Mouse (Mus musculus): Measurements from ENCODE around the gene Rhou.

Gene Rhou

DNA sequence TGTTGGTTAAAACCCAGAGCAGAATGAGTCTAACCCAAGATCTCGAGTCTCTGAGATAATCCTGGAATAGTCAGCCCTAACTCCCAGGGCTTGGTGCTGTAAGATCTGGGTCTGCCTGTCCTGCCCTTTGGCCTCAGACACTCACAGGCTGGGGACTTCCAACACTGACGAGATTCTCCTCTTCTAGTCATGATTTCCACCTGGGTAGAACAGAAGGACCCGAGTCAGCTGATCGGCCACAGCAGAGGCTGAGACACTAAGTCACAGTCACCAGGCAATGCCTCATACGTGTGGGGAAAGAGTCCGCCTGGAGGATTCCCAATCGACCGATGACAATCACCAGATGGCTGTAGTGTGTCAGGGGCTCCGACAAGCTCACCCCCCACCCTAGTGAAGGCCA, 42.4 kb downstream of the Rhou start:
- CTCF ChIA-PET, result no interaction called here

DNA sequence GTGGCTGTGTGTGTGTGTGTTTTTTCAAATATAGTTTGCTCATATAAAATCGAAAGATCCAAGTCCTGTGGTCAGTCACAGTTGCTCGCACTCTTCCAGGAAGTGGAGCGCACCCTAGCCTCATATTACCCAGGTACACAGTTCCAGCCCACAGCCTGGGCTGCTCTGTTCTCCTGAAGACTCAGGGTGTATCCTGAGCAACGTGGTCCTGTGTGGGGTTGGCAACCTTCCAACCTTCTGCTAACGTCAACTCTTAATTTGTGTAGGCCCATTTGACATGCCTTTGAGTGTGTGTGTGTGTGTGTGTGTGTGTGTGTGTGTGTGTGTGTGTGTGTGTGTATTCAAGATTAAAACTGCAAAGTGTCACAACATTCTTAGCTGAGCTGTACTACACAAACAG, 43.6 kb downstream of the Rhou start:
- CTCF ChIA-PET, result no interaction called here

DNA sequence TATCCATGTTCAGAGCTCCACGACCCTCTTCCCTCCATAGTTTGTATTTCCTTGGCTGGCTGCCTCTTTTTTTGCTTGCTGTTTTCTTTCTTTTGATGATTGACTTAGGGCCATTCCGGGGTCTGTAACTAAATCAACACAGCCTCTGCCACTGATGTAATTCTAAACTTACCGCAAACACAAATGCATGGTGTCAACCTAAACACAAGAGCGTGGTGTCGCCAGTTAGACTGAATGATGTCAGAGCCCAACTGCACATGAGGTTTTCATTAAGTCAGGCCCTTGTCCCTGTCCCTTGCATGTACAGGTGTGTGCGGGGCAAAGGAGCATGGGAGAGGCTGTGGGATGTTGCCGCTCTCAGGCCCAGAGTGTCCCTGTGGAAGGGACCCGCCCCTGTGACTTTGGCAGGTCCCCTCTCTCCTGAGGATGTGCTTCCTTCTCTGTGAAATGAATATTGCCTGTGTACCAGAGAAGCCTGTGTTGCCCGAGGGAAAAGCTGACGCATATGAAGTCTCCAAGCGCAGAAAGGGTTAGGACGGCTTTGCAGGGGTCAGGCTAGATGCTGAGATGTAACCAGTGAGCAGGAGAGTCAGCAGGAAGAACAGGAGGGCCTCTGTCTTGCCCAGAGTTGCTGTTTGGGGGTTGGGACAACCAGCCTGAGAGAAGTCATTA, 46.8 kb downstream of the Rhou start:
- CTCF ChIA-PET, result no interaction called here

GRCm38 (mm10) chr8:123701952-123702587, 48.3 kb downstream of the Rhou start:
- CTCF ChIA-PET, result no interaction called here

DNA sequence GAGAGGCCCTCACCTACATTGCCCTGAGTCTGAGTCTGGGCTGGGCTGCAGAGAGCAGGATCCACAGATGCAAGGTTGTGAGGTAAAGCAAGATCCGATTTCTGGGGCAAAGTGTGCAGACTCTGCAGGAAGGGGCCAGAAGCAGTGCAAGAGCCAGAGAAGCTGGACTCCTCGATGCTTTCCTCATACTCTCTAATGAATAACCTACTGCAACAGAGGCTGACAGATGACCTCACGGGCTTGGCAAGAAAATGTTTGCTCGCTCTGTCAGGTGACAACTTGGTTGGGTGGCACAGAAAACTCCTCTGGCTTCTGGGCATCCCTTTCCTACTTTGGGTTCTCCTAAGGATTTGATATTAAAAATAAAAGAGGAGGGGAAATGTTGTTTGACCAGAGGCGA, 51.6 kb downstream of the Rhou start:
- CTCF ChIA-PET, result no interaction called here

GRCm38 (mm10) chr8:123707137-123707536, 53.4 kb downstream of the Rhou start:
- CTCF ChIA-PET, result no interaction called here

DNA sequence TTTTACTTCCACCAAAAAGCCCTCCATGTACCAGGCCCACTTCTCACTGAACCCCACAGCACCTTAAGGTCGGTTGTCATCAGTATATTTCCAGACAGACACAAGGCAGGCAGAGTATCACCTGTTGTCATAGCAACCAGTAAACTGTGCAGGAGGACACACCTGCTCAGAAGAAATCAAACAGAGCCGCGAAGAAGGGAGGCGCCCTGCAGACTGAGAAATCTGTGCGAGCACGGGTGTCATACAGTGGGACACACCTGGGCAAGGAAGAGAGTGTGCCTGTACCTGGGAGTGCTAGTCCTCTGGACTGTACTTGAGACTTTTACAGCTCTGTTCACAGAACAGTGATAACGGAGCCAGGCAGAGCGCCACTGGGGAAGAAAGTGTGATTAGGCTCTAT, 55.0 kb downstream of the Rhou start:
- CTCF ChIA-PET, result no interaction called here

- CTCF ChIA-PET, result no interaction called here
Measured at GRCm38 (mm10) chr8:123710335-123710734, 56.6 kb downstream of the Rhou start.

Data from spleen, embryonic (tissue).